Mouse (Mus musculus): ENCODE measurements around the gene Rps8. TPM values are rescaled to one million over a fixed set of nuclear protein-coding genes. Genes with fewer than 3 reads are reported as not detected.
"Not testable (repeated sequence)": the region's sequence is repeated elsewhere in the genome, so short reads cannot be mapped to it uniquely, and the experiment has no call there.

Gene Rps8
- polyA plus RNA-seq, 1 experiment = 3,482 TPM

DNA sequence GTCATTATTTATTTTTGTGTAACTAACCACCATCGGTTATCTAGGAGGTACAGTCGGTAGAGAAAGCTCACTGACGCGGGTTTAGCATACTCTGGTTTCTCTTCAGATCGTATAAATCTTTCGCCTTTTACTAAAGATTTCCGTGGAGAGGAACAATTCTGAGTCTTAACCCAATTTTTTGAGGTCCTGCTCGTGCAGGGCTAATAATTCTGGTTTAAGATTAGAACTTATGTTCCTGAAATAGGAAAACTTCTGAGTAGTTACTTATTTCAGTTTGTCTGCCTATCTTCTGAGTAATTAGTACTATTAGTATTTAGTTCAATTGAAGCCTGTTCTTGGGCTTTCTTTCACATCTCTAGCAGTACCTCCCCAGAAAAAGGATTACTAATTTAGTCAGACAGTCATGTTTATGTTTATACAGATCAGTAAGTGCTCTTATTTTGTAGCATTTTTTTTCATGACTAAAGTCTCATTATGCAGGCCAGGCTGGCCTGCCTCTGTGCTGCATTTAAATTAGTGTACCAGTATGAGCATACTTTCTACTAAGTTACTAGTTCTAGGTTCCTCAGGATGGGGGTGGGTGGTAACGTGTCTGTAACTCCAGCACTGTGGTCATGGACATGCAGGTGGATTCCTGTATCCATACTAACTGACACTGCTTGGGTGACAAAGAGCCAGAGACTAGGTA is 34.0 kb upstream of the Rps8 start:
- Histone ChIP-seq H3K27me3 (ENCODE audit: control insufficient read depth, insufficient read depth, insufficient read length) (no peaks in the 10 kb centered on the region), H3K4me3 (ENCODE audit: insufficient read depth, poor library complexity, severe bottlenecking) (no peak overlapping the region), H3K36me3 (ENCODE audit: control insufficient read depth, insufficient read depth) (no peaks in the 10 kb centered on the region), H3ac (ENCODE audit: control insufficient read depth, insufficient read length, low read depth) (no peak overlapping the region), H3K79me2 (ENCODE audit: control insufficient read depth, insufficient read depth) (no peaks in the 10 kb centered on the region), H3K79me3 (ENCODE audit: low read depth) (no peaks in the 10 kb centered on the region)
- TF ChIP-seq MYOD1 (IDR thresholded peaks at IDR 0.05; ENCODE audit: control insufficient read depth, insufficient read length, low read depth) (no peak), CEBPB (IDR thresholded peaks at IDR 0.05; ENCODE audit: low read depth) (peak; percentile 79), MAX (IDR thresholded peaks at IDR 0.05) (no peak), FOSL1 (IDR thresholded peaks at IDR 0.05; ENCODE audit: insufficient read depth, low read length, poor library complexity, severe bottlenecking) (no peak), CTCF (IDR thresholded peaks at IDR 0.05; ENCODE audit: control insufficient read depth, insufficient read depth, insufficient read length) (no peak), MYOG (IDR thresholded peaks at IDR 0.05; ENCODE audit: control insufficient read depth, extremely low read depth, insufficient read length) (no peak)

DNA sequence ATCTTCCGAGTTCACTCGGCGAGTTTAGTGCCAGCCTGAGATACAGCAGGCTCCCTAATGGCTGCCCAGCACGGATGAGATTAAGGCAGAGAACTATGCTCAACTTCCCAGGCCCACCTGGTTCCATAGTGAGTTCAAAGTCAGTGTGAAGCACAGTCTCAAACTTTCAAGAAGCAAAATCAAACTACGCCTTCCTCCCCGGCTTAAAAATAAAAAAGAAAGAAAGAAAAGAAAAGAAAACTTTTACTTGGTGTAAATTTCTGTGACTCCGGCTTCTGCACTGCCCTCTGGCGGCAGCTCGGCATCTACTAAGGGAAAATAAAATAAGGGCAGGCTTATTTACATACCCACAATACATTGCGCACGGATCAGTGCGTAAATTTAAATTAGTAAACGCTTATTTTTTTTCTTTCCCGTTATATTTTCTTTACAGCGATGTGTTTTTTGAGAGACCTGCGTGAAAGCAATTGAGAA is 33.4 kb upstream of the Rps8 start:
- TF ChIP-seq CTCF (IDR thresholded peaks at IDR 0.05; ENCODE audit: control insufficient read depth, insufficient read depth, insufficient read length) (peak; percentile 12), MYOG (IDR thresholded peaks at IDR 0.05; ENCODE audit: control insufficient read depth, extremely low read depth, insufficient read length) (no peak), MYOD1 (IDR thresholded peaks at IDR 0.05; ENCODE audit: control insufficient read depth, insufficient read length, low read depth) (no peak)
- Histone ChIP-seq H3K4me3 (ENCODE audit: insufficient read depth, poor library complexity, severe bottlenecking) (peak overlapping the region; percentile 12), H3K36me3 (ENCODE audit: control insufficient read depth, insufficient read depth) (no peaks in the 10 kb centered on the region), H3ac (ENCODE audit: control insufficient read depth, insufficient read length, low read depth) (peak overlapping the region; percentile 44), H3K79me3 (ENCODE audit: low read depth) (no peaks in the 10 kb centered on the region), H3K27me3 (ENCODE audit: control insufficient read depth, insufficient read depth, insufficient read length) (no peaks in the 10 kb centered on the region), H3K79me2 (ENCODE audit: control insufficient read depth, insufficient read depth) (no peaks in the 10 kb centered on the region)

DNA sequence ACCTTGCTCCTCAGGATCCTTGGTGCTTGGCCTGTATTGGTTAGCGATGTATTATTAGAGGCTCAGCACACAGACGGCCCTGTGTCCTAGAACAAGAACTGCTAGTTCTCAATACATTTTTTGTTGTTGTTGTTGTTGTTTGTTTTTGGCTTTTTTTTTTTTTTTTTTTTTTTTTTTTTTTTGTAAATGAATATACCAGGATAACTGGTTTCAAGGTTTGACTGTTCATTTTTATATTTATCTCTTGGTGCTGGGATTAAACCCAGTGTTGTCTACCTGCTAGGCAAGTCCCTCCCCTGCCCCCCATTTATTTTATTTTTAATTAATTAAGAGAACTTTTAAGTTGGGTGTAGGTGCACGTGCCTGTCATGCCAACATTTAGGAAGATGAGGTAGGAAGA is 32.9 kb upstream of the Rps8 start:
- H3K36me3 ChIP-seq (ENCODE audit: control insufficient read depth, insufficient read depth) = no peaks in the 10 kb centered on the region
- H3K27me3 ChIP-seq (ENCODE audit: control insufficient read depth, insufficient read depth, insufficient read length) = no peaks in the 10 kb centered on the region
- TF ChIP-seq MYOG (IDR thresholded peaks at IDR 0.05; ENCODE audit: control insufficient read depth, extremely low read depth, insufficient read length) (no peak), CTCF (IDR thresholded peaks at IDR 0.05; ENCODE audit: control insufficient read depth, insufficient read depth, insufficient read length) (no peak), MYOD1 (IDR thresholded peaks at IDR 0.05; ENCODE audit: control insufficient read depth, insufficient read length, low read depth) (no peak), FOSL1 (IDR thresholded peaks at IDR 0.05; ENCODE audit: insufficient read depth, low read length, poor library complexity, severe bottlenecking) (no peak), MAX (IDR thresholded peaks at IDR 0.05) (no peak), USF1 (IDR thresholded peaks at IDR 0.05; ENCODE audit: low read depth) (no peak), CEBPB (IDR thresholded peaks at IDR 0.05; ENCODE audit: low read depth) (no peak)
- H3ac ChIP-seq (ENCODE audit: control insufficient read depth, insufficient read length, low read depth) = peak overlapping the region; percentile 44
- H3K4me3 ChIP-seq (ENCODE audit: insufficient read depth, poor library complexity, severe bottlenecking) = peak overlapping the region; percentile 12
- no peaks in the 10 kb centered on the region for H3K79me2 ChIP-seq (ENCODE audit: control insufficient read depth, insufficient read depth)
- H3K79me3 ChIP-seq (ENCODE audit: low read depth) = no peaks in the 10 kb centered on the region

DNA sequence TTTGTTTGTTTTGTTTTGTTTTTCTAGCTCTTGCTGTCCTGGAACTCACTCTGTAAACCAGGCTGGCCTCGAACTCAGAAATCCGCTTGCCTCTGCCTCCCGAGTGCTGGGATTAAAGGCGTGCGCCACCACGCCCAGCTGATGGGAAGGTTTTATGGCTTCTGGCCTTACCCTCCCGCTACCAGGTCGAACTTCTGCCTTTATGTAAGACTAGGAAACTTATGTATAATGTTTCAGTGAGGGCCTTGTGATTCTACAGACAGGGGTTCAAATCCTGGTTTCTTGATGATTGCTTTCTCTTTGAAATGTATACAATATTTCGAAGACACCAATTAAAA is 26.7 kb upstream of the Rps8 start:
- peaks cover 33% of the 10 kb centered on the region for H3K79me2 ChIP-seq (ENCODE audit: control insufficient read depth, insufficient read depth)

DNA sequence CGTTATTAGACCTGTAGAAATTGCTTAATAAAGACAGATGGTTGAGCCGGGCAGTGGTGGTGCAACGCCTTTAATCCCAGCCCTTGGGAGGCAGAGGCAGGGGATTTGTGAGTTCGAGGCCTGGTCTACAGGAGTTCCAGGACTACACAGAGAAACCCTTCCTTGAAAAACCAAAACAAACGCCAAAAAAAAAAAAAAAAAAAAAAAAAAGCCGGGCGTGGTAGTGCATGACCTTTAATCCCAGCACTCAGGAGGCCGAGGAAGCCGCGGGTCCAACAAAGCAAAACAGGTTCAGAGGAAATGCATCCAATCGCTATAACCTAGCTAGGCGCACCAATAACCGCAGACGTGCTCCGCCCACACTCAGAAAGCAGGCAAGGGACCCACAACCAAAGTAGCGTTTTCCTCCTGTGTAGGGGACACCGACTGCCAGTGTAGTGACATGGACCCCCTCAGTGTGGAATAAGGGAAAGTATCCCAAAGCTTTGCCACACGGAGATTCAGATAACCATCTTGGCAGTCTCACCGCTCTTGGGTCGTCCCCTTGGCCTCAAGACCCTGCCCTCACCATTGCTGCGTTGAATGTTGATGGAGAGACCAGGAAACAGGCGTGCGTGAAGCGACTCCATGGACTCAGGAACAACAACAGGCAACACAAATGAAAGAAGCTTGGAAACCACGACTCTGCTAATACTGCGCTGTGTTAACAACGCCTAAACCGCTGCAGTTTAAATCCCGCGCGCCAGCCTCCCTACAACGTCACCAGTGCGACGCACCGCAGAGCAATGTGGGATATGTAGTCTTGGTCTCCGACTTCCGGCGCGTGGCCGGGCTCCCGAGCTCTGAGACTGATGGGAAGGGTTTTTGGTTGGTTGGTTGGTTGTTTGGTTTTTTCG is 26.1 kb upstream of the Rps8 start, which contains the start of gene Kif2c:
Kif2c (minus strand) TSS at position 777 of the 896 bp plus-strand sequence.
- Histone ChIP-seq H3K79me3 (ENCODE audit: low read depth) (peaks cover 18% of the 10 kb centered on the region), H3K79me2 (ENCODE audit: control insufficient read depth, insufficient read depth) (peaks cover 33% of the 10 kb centered on the region), H3ac (ENCODE audit: control insufficient read depth, insufficient read length, low read depth) (peak within 1 kb of the TSS; percentile 98), H3K27me3 (ENCODE audit: control insufficient read depth, insufficient read depth, insufficient read length) (no peaks in the 10 kb centered on the region), H3K4me3 (ENCODE audit: insufficient read depth, poor library complexity, severe bottlenecking) (peak within 1 kb of the TSS; percentile 56), H3K36me3 (ENCODE audit: control insufficient read depth, insufficient read depth) (peaks cover 30% of the 10 kb centered on the region)
- TF ChIP-seq MAX (IDR thresholded peaks at IDR 0.05) (peak; percentile 80), CTCF (IDR thresholded peaks at IDR 0.05; ENCODE audit: control insufficient read depth, insufficient read depth, insufficient read length) (no peak), USF1 (IDR thresholded peaks at IDR 0.05; ENCODE audit: low read depth) (peak; percentile 27)

More for the DNA sequence above, 26.7 kb upstream of the Rps8 start:
- Histone ChIP-seq H3K79me3 (ENCODE audit: low read depth) (peaks cover 18% of the 10 kb centered on the region), H3K36me3 (ENCODE audit: control insufficient read depth, insufficient read depth) (peaks cover 24% of the 10 kb centered on the region), H3ac (ENCODE audit: control insufficient read depth, insufficient read length, low read depth) (peak overlapping the region; percentile 7), H3K4me3 (ENCODE audit: insufficient read depth, poor library complexity, severe bottlenecking) (peak overlapping the region; percentile 56)
- H3K27me3 ChIP-seq (ENCODE audit: control insufficient read depth, insufficient read depth, insufficient read length) = not testable (repeated sequence)

DNA sequence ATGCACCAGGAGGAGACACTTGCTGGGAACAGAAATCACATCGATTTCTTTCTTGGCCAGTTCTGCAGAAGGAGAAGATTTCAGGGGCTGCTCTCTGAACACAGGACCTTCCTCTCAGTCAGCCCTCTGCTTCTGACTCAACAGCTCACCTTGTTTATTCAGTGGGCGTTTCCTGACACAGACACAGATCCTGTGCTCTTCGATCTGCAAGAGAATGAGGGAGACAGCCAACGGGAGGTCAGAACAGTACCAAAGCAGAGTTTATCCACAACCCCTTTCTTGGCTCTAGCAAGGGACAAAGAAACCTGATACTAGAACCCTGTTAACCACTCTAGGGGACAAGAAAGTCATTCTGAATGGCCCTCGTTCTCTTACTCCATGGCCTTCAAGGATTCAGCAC is 13.9 kb upstream of the Rps8 start:
- H3ac ChIP-seq (ENCODE audit: control insufficient read depth, insufficient read length, low read depth) = no peak overlapping the region
- no peaks in the 10 kb centered on the region for H3K79me2 ChIP-seq (ENCODE audit: control insufficient read depth, insufficient read depth)
- TF ChIP-seq MAX (IDR thresholded peaks at IDR 0.05) (no peak), CTCF (IDR thresholded peaks at IDR 0.05; ENCODE audit: control insufficient read depth, insufficient read depth, insufficient read length) (no peak), FOSL1 (IDR thresholded peaks at IDR 0.05; ENCODE audit: insufficient read depth, low read length, poor library complexity, severe bottlenecking) (no peak), CEBPB (IDR thresholded peaks at IDR 0.05; ENCODE audit: low read depth) (no peak), USF1 (IDR thresholded peaks at IDR 0.05; ENCODE audit: low read depth) (no peak), MYOD1 (IDR thresholded peaks at IDR 0.05; ENCODE audit: control insufficient read depth, insufficient read length, low read depth) (no peak), MYOG (IDR thresholded peaks at IDR 0.05; ENCODE audit: control insufficient read depth, extremely low read depth, insufficient read length) (no peak)
- H3K4me3 ChIP-seq (ENCODE audit: insufficient read depth, poor library complexity, severe bottlenecking) = no peak overlapping the region
- no peaks in the 10 kb centered on the region for H3K27me3 ChIP-seq (ENCODE audit: control insufficient read depth, insufficient read depth, insufficient read length)
- H3K79me3 ChIP-seq (ENCODE audit: low read depth) = no peaks in the 10 kb centered on the region
- peaks cover 97% of the 10 kb centered on the region for H3K36me3 ChIP-seq (ENCODE audit: control insufficient read depth, insufficient read depth)

All from C2C12 (cell line).